Mouse (Mus musculus): ENCODE data around the gene Rpl19.
A peak's percentile ranks its signal among the peaks of the same experiment; 100 is the strongest.

The Rpl19 gene

GRCm38 (mm10) chr11:98052129-98052988 lies 25.8 kb downstream of the Rpl19 start:
- DNase-seq (ENCODE audit: low read depth, low spot score) = no peak

- DNase-seq (ENCODE audit: low read depth, low spot score) = no peak
These were observed 26.7 kb downstream of the Rpl19 start, which contains the start of gene Stac2 for GRCm38 (mm10) chr11:98052989-98053834. Stac2 (minus strand) TSS chr11:98053462.

GRCm38 (mm10) chr11:98057466-98057865 lies 31.0 kb downstream of the Rpl19 start:
- no peak for DNase-seq (ENCODE audit: low read depth, low spot score)

- no peak for DNase-seq (ENCODE audit: low read depth, low spot score)
These were observed 31.5 kb downstream of the Rpl19 start for GRCm38 (mm10) chr11:98057998-98058397.

GRCm38 (mm10) chr11:98059662-98060061 lies 33.2 kb downstream of the Rpl19 start:
- no peak for DNase-seq (ENCODE audit: low read depth, low spot score)

- DNase-seq (ENCODE audit: low read depth, low spot score) = no peak
These were observed 33.7 kb downstream of the Rpl19 start for GRCm38 (mm10) chr11:98060104-98060692.

GRCm38 (mm10) chr11:98061441-98061840 lies 34.9 kb downstream of the Rpl19 start:
- DNase-seq (ENCODE audit: low read depth, low spot score) = no peak

GRCm38 (mm10) chr11:98061904-98062562 lies 35.5 kb downstream of the Rpl19 start:
- no peak for DNase-seq (ENCODE audit: low read depth, low spot score)

- DNase-seq (ENCODE audit: low read depth, low spot score) = no peak
These were observed 39.7 kb downstream of the Rpl19 start for GRCm38 (mm10) chr11:98066201-98066600.

- DNase-seq (ENCODE audit: low read depth, low spot score) = no peak
These were observed 40.7 kb downstream of the Rpl19 start for GRCm38 (mm10) chr11:98067255-98067654.

GRCm38 (mm10) chr11:98073442-98073841 lies 46.9 kb downstream of the Rpl19 start:
- no peak for DNase-seq (ENCODE audit: low read depth, low spot score)

GRCm38 (mm10) chr11:98075195-98075808 lies 48.8 kb downstream of the Rpl19 start:
- DNase-seq (ENCODE audit: low read depth, low spot score) = peak; percentile 56

GRCm38 (mm10) chr11:98077086-98077485 lies 50.6 kb downstream of the Rpl19 start:
- no peak for DNase-seq (ENCODE audit: low read depth, low spot score)
